22 mouse cellular contexts compared by ENCODE assay signal in the genomic region with DNA sequence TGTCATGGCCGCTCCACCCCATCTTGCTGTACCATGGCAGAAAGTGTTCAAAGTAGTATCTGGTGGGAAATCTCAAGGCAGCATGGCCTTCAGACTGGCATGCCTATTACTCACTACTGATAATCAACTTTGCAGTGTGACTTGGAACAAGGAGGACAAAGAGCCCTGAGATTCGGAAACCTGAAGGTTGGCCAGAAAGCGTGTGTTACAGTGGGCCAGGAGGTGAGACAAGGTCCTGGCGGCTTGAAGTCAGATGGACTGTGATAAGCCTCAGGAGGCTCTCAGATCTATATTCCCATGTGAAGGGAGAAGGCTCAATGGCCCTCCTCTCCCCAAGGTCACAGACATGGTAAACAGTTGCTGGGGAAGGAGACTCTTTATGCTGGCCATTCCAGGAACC.
"Had no signal": no experiment of that assay in that cellular context is flagged by ENCODE, and none has a peak within 500 bp of the region (broad histone marks: within the 10 kb centered on the region; RNA-seq: fewer than 3 reads in every experiment).

No protein-coding gene starts in this region.

- H3K27ac ChIP-seq: gastrocnemius, adult 2 months; heart, embryonic 10.5 days; hindbrain, embryonic 10.5 days; hindbrain, embryonic 12.5 days; hindbrain, embryonic 14.5 days; intestine, embryonic 15.5 days; limb, embryonic 13.5 days; limb, embryonic 15.5 days; liver, embryonic 12.5 days; liver, embryonic 14.5 days had no signal

- H3K9me3 ChIP-seq: heart, embryonic 10.5 days; heart, embryonic 12.5 days; hindbrain, embryonic 10.5 days; hindbrain, embryonic 12.5 days; intestine, embryonic 15.5 days; limb, embryonic 13.5 days; limb, embryonic 15.5 days; liver, embryonic 12.5 days had no signal

- H3K36me3 ChIP-seq: hindbrain, embryonic 12.5 days; intestine, embryonic 15.5 days had no signal

- H3K4me3 ChIP-seq: gastrocnemius, adult 2 months; heart, embryonic 10.5 days; heart, embryonic 12.5 days; hindbrain, embryonic 10.5 days; hindbrain, embryonic 12.5 days; intestine, embryonic 15.5 days; limb, embryonic 13.5 days; limb, embryonic 15.5 days; liver, embryonic 12.5 days had no signal

- H3K4me1 ChIP-seq: heart, embryonic 12.5 days; intestine, embryonic 15.5 days had no signal

- H3K27me3 ChIP-seq: heart, embryonic 12.5 days; hindbrain, embryonic 12.5 days; intestine, embryonic 15.5 days; limb, embryonic 13.5 days; limb, embryonic 15.5 days; liver, embryonic 12.5 days had no signal

- DNase-seq: gastrocnemius, adult 2 months; gastrocnemius, postnatal 10 days; gastrocnemius, postnatal 25 days; heart, adult 18-20 months; heart, postnatal 10 days; heart, postnatal 4 days; kidney, adult 18-20 months; kidney, adult 8-10 months; kidney, postnatal 10 days; kidney, postnatal 25 days; layer of hippocampus, adult 9-11 months; layer of hippocampus, postnatal 36 days had no signal
